Comparison of ENCODE assay signal across 14 mouse cellular contexts in the genomic region with DNA sequence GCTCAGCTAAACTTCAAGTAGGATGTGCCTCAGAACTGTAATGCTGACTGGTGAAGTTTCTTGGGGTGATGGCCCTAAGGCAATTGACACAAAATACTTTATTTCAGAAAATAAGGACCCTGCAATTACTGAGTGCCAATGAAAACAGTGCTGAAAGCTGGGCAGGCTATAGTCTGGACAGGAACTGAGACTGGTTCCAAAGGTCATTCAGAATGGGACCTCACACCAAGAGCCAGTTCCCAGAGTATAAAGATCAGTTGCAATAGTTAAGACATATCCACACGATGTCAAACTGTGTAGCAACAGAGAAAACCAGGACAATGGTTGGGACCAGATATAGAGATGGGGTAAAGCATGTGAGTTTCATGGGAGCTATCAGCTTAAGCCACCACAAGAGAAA.
"Had no signal": no experiment of that assay in that cellular context is flagged by ENCODE, and none has a peak within 500 bp of the region (broad histone marks: within the 10 kb centered on the region; RNA-seq: fewer than 3 reads in every experiment).

No protein-coding gene starts in this region.

- DNase-seq: lung, postnatal 14 days; lung, postnatal 36 days; right cerebral cortex, postnatal 14 days; thymus, adult 2 months; thymus, postnatal 25 days; thymus, postnatal 4 days had no signal

- H3K4me3 ChIP-seq: lung, embryonic 15.5 days; megakaryocyte, embryonic 14.5 days; midbrain, embryonic 13.5 days; midbrain, embryonic 15.5 days; neural tube, embryonic 12.5 days; stomach, embryonic 15.5 days had no signal

- H3K27me3 ChIP-seq: lung, embryonic 15.5 days; megakaryocyte, embryonic 14.5 days; midbrain, embryonic 13.5 days; midbrain, embryonic 15.5 days; neural tube, embryonic 12.5 days; stomach, embryonic 15.5 days had no signal

- H3K36me3 ChIP-seq: lung, embryonic 15.5 days; midbrain, embryonic 13.5 days; midbrain, embryonic 15.5 days; neural tube, embryonic 12.5 days; stomach, embryonic 15.5 days had no signal

- H3K27ac ChIP-seq: lung, embryonic 15.5 days; macrophage; midbrain, embryonic 13.5 days; midbrain, embryonic 15.5 days; neural tube, embryonic 12.5 days; stomach, embryonic 15.5 days; stomach, postnatal 0 days had no signal

- H3K4me1 ChIP-seq: megakaryocyte, embryonic 14.5 days; midbrain, embryonic 15.5 days; neural tube, embryonic 12.5 days had no signal

- H3K9ac ChIP-seq: lung, embryonic 15.5 days; midbrain, embryonic 13.5 days; midbrain, embryonic 15.5 days; neural tube, embryonic 12.5 days; stomach, embryonic 15.5 days had no signal
